Mouse (Mus musculus) neural tube, embryonic 15.5 days (tissue): ENCODE results near the gene Gm47996. TPM values are rescaled to one million over a fixed set of nuclear protein-coding genes. Genes with fewer than 3 reads are reported as not detected.

Source experiments
- ATAC-seq: fragments of 200-750 bp; cut with Nextera tagmentation; 2 replicates; pipeline ENCODE4 v1.8.0; 2017; ENCODE audit warnings: mild to moderate bottlenecking, moderate TSS enrichment, moderate library complexity; ENCODE audit not compliant: low FRiP score
- H3K27ac ChIP-seq: fragments of 300-500 bp; sonication (generic); replicated peaks from 2 replicates; pipeline ENCODE4 v1.5.1; 2015; ENCODE audit warnings: mild to moderate bottlenecking, inconsistent platforms
- H3K27me3 ChIP-seq: fragments of 300-500 bp; sonication (generic); replicated peaks from 2 replicates; pipeline ENCODE4 v1.6.1; 2015; ENCODE audit warnings: inconsistent platforms
- H3K36me3 ChIP-seq: fragments of 300-500 bp; sonication (generic); 2 replicates; pipeline ENCODE4 v1.6.1; 2015; ENCODE audit warnings: inconsistent platforms
- H3K4me1 ChIP-seq: fragments of 300-500 bp; sonication (generic); 2 replicates; pipeline ENCODE4 v1.6.1; 2015; ENCODE audit warnings: inconsistent platforms
- H3K4me2 ChIP-seq: fragments of 300-500 bp; sonication (generic); 2 replicates; pipeline ENCODE4 v1.6.1; 2015; ENCODE audit warnings: inconsistent platforms, mild to moderate bottlenecking, moderate library complexity
- H3K4me3 ChIP-seq: fragments of 300-500 bp; sonication (generic); replicated peaks from 2 replicates; pipeline ENCODE4 v1.5.1; 2015; ENCODE audit warnings: mild to moderate bottlenecking, inconsistent platforms
- H3K9ac ChIP-seq: fragments of 300-500 bp; sonication (generic); replicated peaks from 2 replicates; pipeline ENCODE4 v1.6.1; 2015; ENCODE audit warnings: mild to moderate bottlenecking, inconsistent platforms
- H3K9me3 ChIP-seq: fragments of 300-500 bp; sonication (generic); replicated peaks from 2 replicates; pipeline ENCODE4 v1.6.1; 2016; ENCODE audit warnings: inconsistent platforms
- WGBS: fragments of 180-500 bp; shearing (Covaris S2); methylation state at CpG from one replicate; pipeline ENCODE4 v1.1.7; 2015; ENCODE audit warnings: mixed read lengths; 5-methylcytosine and 5-hydroxymethylcytosine counted together
- polyA plus RNA-seq: library from polyadenylated mRNA; unstranded; fragments of >200 nt; fragmentation: Nextera tagmentation; extraction: Ambion mirVana; gene quantifications from 2 replicates; pipeline ENCODE4 v1.2.1, GENCODE M21; 2015

Gm47996 gene
- polyA plus RNA-seq, 1 experiment from 2014 or later, result not detected

- Histone ChIP-seq H3K36me3 (no peaks in the 10 kb centered on the region), H3K27ac (no peak overlapping the region), H3K4me1 (no peaks in the 10 kb centered on the region), H3K4me3 (no peak overlapping the region), H3K27me3 (no peaks in the 10 kb centered on the region), H3K4me2 (no peak overlapping the region), H3K9me3 (no peaks in the 10 kb centered on the region), H3K9ac (no peak overlapping the region)
- WGBS, result 87% methylated on average over 3 of the region's 3 CpGs
- ATAC-seq, result no peak
Observed at GRCm38 (mm10) chr1:151233756-151234155, 23.8 kb downstream of the Gm47996 start.

- no peak for ATAC-seq
- no peaks in the 10 kb centered on the region for H3K27me3 ChIP-seq
- H3K9ac ChIP-seq, result no peak overlapping the region
- H3K4me3 ChIP-seq, result no peak overlapping the region
- WGBS, result 17% methylated on average over 2 of the region's 2 CpGs
- H3K4me1 ChIP-seq, result no peaks in the 10 kb centered on the region
- H3K4me2 ChIP-seq, result no peak overlapping the region
- no peak overlapping the region for H3K27ac ChIP-seq
- H3K36me3 ChIP-seq, result no peaks in the 10 kb centered on the region
- H3K9me3 ChIP-seq, result no peaks in the 10 kb centered on the region
Observed at GRCm38 (mm10) chr1:151235574-151235973, 25.6 kb downstream of the Gm47996 start.

- ATAC-seq, result no peak
- Histone ChIP-seq H3K9ac (no peak overlapping the region), H3K4me2 (no peak overlapping the region), H3K4me1 (no peaks in the 10 kb centered on the region), H3K9me3 (no peaks in the 10 kb centered on the region), H3K36me3 (no peaks in the 10 kb centered on the region), H3K27me3 (no peaks in the 10 kb centered on the region), H3K4me3 (no peak overlapping the region), H3K27ac (no peak overlapping the region)
- 82% methylated on average over 13 of the region's 13 CpGs for WGBS
Observed at GRCm38 (mm10) chr1:151236141-151236930, 26.4 kb downstream of the Gm47996 start.

- WGBS, result 85% methylated on average over 3 of the region's 3 CpGs
- no peak overlapping the region for H3K27ac ChIP-seq
- H3K9me3 ChIP-seq, result no peaks in the 10 kb centered on the region
- H3K4me1 ChIP-seq, result no peaks in the 10 kb centered on the region
- no peaks in the 10 kb centered on the region for H3K36me3 ChIP-seq
- H3K27me3 ChIP-seq, result no peaks in the 10 kb centered on the region
- no peak for ATAC-seq
- H3K4me2 ChIP-seq, result no peak overlapping the region
- H3K9ac ChIP-seq, result no peak overlapping the region
- no peak overlapping the region for H3K4me3 ChIP-seq
Observed at GRCm38 (mm10) chr1:151237780-151238179, 27.8 kb downstream of the Gm47996 start.

GRCm38 (mm10) chr1:151243332-151243731 lies 33.4 kb downstream of the Gm47996 start:
- H3K4me1 ChIP-seq, result no peaks in the 10 kb centered on the region
- ATAC-seq, result no peak
- H3K9ac ChIP-seq, result no peak overlapping the region
- no peaks in the 10 kb centered on the region for H3K9me3 ChIP-seq
- no peak overlapping the region for H3K4me2 ChIP-seq
- no peak overlapping the region for H3K27ac ChIP-seq
- H3K4me3 ChIP-seq, result no peak overlapping the region
- 91% methylated on average over 4 of the region's 4 CpGs for WGBS
- H3K27me3 ChIP-seq, result no peaks in the 10 kb centered on the region
- no peaks in the 10 kb centered on the region for H3K36me3 ChIP-seq

- WGBS, result 89% methylated on average over 5 of the region's 5 CpGs
- Histone ChIP-seq H3K27me3 (no peaks in the 10 kb centered on the region), H3K4me2 (no peak overlapping the region), H3K4me1 (no peaks in the 10 kb centered on the region), H3K36me3 (no peaks in the 10 kb centered on the region), H3K9me3 (no peaks in the 10 kb centered on the region), H3K4me3 (no peak overlapping the region), H3K27ac (no peak overlapping the region), H3K9ac (no peak overlapping the region)
- no peak for ATAC-seq
Observed at GRCm38 (mm10) chr1:151244013-151244412, 34.1 kb downstream of the Gm47996 start.

- H3K4me1 ChIP-seq, result no peaks in the 10 kb centered on the region
- H3K4me3 ChIP-seq, result no peak overlapping the region
- H3K27me3 ChIP-seq, result no peaks in the 10 kb centered on the region
- no peak overlapping the region for H3K9ac ChIP-seq
- ATAC-seq, result no peak
- WGBS, result 89% methylated on average over 4 of the region's 4 CpGs
- no peak overlapping the region for H3K4me2 ChIP-seq
- no peaks in the 10 kb centered on the region for H3K9me3 ChIP-seq
- no peak overlapping the region for H3K27ac ChIP-seq
- no peaks in the 10 kb centered on the region for H3K36me3 ChIP-seq
Observed at GRCm38 (mm10) chr1:151244761-151245160, 34.8 kb downstream of the Gm47996 start.

- Histone ChIP-seq H3K4me1 (no peaks in the 10 kb centered on the region), H3K27me3 (no peaks in the 10 kb centered on the region), H3K4me2 (no peak overlapping the region), H3K36me3 (no peaks in the 10 kb centered on the region), H3K9me3 (no peaks in the 10 kb centered on the region), H3K27ac (no peak overlapping the region), H3K9ac (no peak overlapping the region), H3K4me3 (no peak overlapping the region)
- ATAC-seq, result no peak
- WGBS, result 91% methylated on average over 10 of the region's 10 CpGs
Observed at GRCm38 (mm10) chr1:151245165-151245564, 35.2 kb downstream of the Gm47996 start.

- WGBS, result 71% methylated on average over 2 of the region's 2 CpGs
- H3K4me3 ChIP-seq, result no peak overlapping the region
- peaks cover 3% of the 10 kb centered on the region for H3K4me1 ChIP-seq
- H3K27ac ChIP-seq, result no peak overlapping the region
- no peak for ATAC-seq
- no peaks in the 10 kb centered on the region for H3K36me3 ChIP-seq
- H3K9ac ChIP-seq, result no peak overlapping the region
- no peaks in the 10 kb centered on the region for H3K27me3 ChIP-seq
- no peaks in the 10 kb centered on the region for H3K9me3 ChIP-seq
- H3K4me2 ChIP-seq, result no peak overlapping the region
Observed at GRCm38 (mm10) chr1:151245846-151246245, 35.9 kb downstream of the Gm47996 start.

GRCm38 (mm10) chr1:151250109-151250508 lies 40.2 kb downstream of the Gm47996 start:
- Histone ChIP-seq H3K9ac (no peak overlapping the region), H3K4me1 (peaks cover 6% of the 10 kb centered on the region), H3K4me3 (no peak overlapping the region), H3K9me3 (no peaks in the 10 kb centered on the region), H3K36me3 (no peaks in the 10 kb centered on the region), H3K27me3 (no peaks in the 10 kb centered on the region), H3K27ac (no peak overlapping the region), H3K4me2 (no peak overlapping the region)
- 91% methylated on average over 3 of the region's 3 CpGs for WGBS
- no peak for ATAC-seq

GRCm38 (mm10) chr1:151250529-151251193 lies 40.7 kb downstream of the Gm47996 start:
- H3K36me3 ChIP-seq, result no peaks in the 10 kb centered on the region
- peak overlapping the region; percentile 27; the same call in 1 of the 2 replicates for H3K4me2 ChIP-seq
- no peak for ATAC-seq
- 59% methylated on average over 18 of the region's 18 CpGs for WGBS
- no peak overlapping the region for H3K4me3 ChIP-seq
- H3K27ac ChIP-seq, result no peak overlapping the region
- H3K9me3 ChIP-seq, result no peaks in the 10 kb centered on the region
- no peaks in the 10 kb centered on the region for H3K27me3 ChIP-seq
- H3K9ac ChIP-seq, result no peak overlapping the region
- H3K4me1 ChIP-seq, result peaks cover 6% of the 10 kb centered on the region
